Mouse (Mus musculus): ENCODE data around the gene Tmem176a. TPM values are rescaled to one million over a fixed set of nuclear protein-coding genes. Genes with fewer than 3 reads are reported as not detected.
"Not testable (repeated sequence)": the region's sequence is repeated elsewhere in the genome, so short reads cannot be mapped to it uniquely, and the experiment has no call there.

The Tmem176a gene
- total and polyA plus RNA-seq, 3 experiments: 3.9 to 18.5 TPM; not detected in 1

GRCm38 (mm10) chr6:48865152-48865745, 24.5 kb downstream of the Tmem176a start:
- TF ChIP-seq SIN3A (IDR thresholded peaks at IDR 0.05; ENCODE audit: low read length): no peak
- no peak for TF ChIP-seq MYB (IDR thresholded peaks at IDR 0.05; ENCODE audit: low read depth, low read length)
- no peak for TF ChIP-seq NELFE (IDR thresholded peaks at IDR 0.05; ENCODE audit: low read depth, low read length)
- no peak for TF ChIP-seq USF2 (IDR thresholded peaks at IDR 0.05; ENCODE audit: borderline replicate concordance in 1 of 2, insufficient read depth in 1 of 2, low read depth in 1 of 2, low read length in 2 of 2)
- TF ChIP-seq GATA1 (IDR thresholded peaks at IDR 0.05; ENCODE audit: low read depth, low read length): 0 out of 2 replicates have a peak, but pooled peaks have one; percentile 18
- peak; percentile 53; the same call in 1 of the 2 replicates for TF ChIP-seq RCOR1 (IDR thresholded peaks at IDR 0.05; ENCODE audit: low read depth, low read length)
- no peak for TF ChIP-seq NRF1 (IDR thresholded peaks at IDR 0.05; ENCODE audit: insufficient read depth, low read depth, low read length, poor library complexity, severe bottlenecking)
- TF ChIP-seq TAL1 (IDR thresholded peaks at IDR 0.05; ENCODE audit: low read length): no peak
- Histone ChIP-seq H3K79me2 (ENCODE audit: control insufficient read depth, insufficient read depth, low read length, poor library complexity) (no peaks in the 10 kb centered on the region), H3K27ac (ENCODE audit: control insufficient read depth, low read depth, low read length) (no peak overlapping the region)

DNA sequence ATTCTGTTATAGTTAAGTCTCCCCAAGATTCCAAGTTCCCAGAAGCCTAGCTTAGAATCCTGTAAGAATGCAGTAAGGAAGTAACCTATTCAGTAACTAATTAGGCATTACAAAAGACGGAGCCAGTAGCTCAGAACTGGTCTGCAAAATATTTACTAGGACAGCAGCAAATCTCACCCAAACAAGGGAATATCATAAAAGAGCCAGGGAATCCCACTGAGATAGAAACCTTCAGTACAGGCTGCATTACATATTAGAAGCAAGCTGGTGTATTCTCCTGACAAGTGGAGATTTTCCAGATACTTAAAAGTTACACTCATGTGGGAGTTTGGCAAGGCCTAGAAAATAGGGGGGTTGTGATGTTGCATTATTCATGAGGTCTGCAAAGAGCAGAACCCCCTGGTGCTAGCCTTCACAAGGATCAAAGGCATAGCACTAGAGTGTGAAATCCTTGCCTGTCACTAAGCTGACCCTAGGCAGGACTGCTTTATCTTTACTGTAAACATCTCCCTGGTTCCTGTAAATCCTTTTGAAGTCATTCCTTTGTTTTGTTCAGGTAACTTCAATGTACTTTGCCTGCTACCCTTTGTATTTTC, 25.7 kb downstream of the Tmem176a start:
- not testable (repeated sequence) for H3K27me3 ChIP-seq (ENCODE audit: control insufficient read depth in 1 of 2, insufficient read depth in 2 of 2, low read length in 2 of 2); H3K79me2 ChIP-seq (ENCODE audit: control insufficient read depth, insufficient read depth, low read length, poor library complexity); H3K9me3 ChIP-seq (replicated peaks; ENCODE audit: insufficient read depth, low read length); H3K4me3 ChIP-seq (ENCODE audit: control insufficient read depth in 1 of 2, insufficient read depth in 1 of 2, low read depth in 2 of 2, low read length in 2 of 2); H3K4me1 ChIP-seq (ENCODE audit: control insufficient read depth in 1 of 2, insufficient read depth in 2 of 2, low read length in 2 of 2); H3K36me3 ChIP-seq (ENCODE audit: control insufficient read depth in 1 of 2, insufficient read depth in 2 of 2, low read length in 2 of 2); H3K9ac ChIP-seq (ENCODE audit: control insufficient read depth, low read depth, low read length, poor library complexity, severe bottlenecking); H3K27ac ChIP-seq (ENCODE audit: control insufficient read depth, low read depth, low read length); DNase-seq (ENCODE audit: low read depth, low spot score)

More at GRCm38 (mm10) chr6:48865152-48865745, 24.5 kb downstream of the Tmem176a start:
- H3K36me3 ChIP-seq (ENCODE audit: control insufficient read depth in 1 of 2, insufficient read depth in 2 of 2, low read length in 2 of 2): no peaks in the 10 kb centered on the region
- no peak overlapping the region for H3K4me3 ChIP-seq (ENCODE audit: control insufficient read depth in 1 of 2, insufficient read depth in 1 of 2, low read depth in 2 of 2, low read length in 2 of 2)
- no peak overlapping the region for H3K9ac ChIP-seq (ENCODE audit: control insufficient read depth, low read depth, low read length, poor library complexity, severe bottlenecking)
- no peaks in the 10 kb centered on the region for H3K9me3 ChIP-seq (replicated peaks; ENCODE audit: insufficient read depth, low read length)
- H3K27me3 ChIP-seq (ENCODE audit: control insufficient read depth in 1 of 2, insufficient read depth in 2 of 2, low read length in 2 of 2): no peaks in the 10 kb centered on the region; a peak in 1 of 4 replicates
- H3K4me1 ChIP-seq (ENCODE audit: control insufficient read depth in 1 of 2, insufficient read depth in 2 of 2, low read length in 2 of 2): peaks cover 0 to 3% of the 10 kb centered on the region in 2 experiments; a peak in 1 of 4 replicates
- DNase-seq (ENCODE audit: low read depth, low spot score): peak; percentile 22

DNA sequence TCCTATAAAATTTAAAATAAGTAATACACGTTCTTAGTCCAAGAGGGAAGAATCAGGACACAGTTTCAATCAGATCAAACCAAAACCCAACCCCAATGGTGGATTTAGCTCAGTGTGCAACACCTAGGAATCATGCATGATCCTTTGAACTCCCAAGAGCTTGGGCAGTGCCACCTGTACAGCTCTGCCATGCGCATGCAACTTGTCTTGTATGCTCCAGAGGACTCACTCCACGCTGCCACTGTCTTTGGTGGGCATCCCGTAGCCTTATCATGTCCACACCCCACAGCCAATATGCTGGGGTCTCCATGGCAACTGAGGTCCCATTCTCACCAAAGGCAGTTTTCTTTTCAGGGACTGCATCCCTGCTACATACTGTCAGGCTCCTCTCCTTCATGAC, 26.4 kb downstream of the Tmem176a start:
- no peaks in the 10 kb centered on the region for H3K36me3 ChIP-seq (ENCODE audit: control insufficient read depth in 1 of 2, insufficient read depth in 2 of 2, low read length in 2 of 2)

More for the DNA sequence above, 26.4 kb downstream of the Tmem176a start:
- H3K4me3 ChIP-seq (ENCODE audit: control insufficient read depth in 1 of 2, insufficient read depth in 1 of 2, low read depth in 2 of 2, low read length in 2 of 2): no peak overlapping the region
- peaks cover 0 to 3% of the 10 kb centered on the region in 2 experiments; a peak in 1 of 4 replicates for H3K4me1 ChIP-seq (ENCODE audit: control insufficient read depth in 1 of 2, insufficient read depth in 2 of 2, low read length in 2 of 2)
- no peak for DNase-seq (ENCODE audit: low read depth, low spot score)
- no peak for TF ChIP-seq MYB (IDR thresholded peaks at IDR 0.05; ENCODE audit: low read depth, low read length)
- no peak for TF ChIP-seq CHD2 (IDR thresholded peaks at IDR 0.05; ENCODE audit: low read length)
- TF ChIP-seq MAZ (IDR thresholded peaks at IDR 0.05; ENCODE audit: low read depth, low read length): no peak
- no peak for TF ChIP-seq GATA1 (IDR thresholded peaks at IDR 0.05; ENCODE audit: low read depth, low read length)
- no peak for TF ChIP-seq MAX (IDR thresholded peaks at IDR 0.05; ENCODE audit: low read length)
- no peak for TF ChIP-seq MAFK (IDR thresholded peaks at IDR 0.05; ENCODE audit: borderline replicate concordance, low read depth, low read length)
- TF ChIP-seq CHD1 (IDR thresholded peaks at IDR 0.05; ENCODE audit: low read depth, low read length): no peak
- no peak for TF ChIP-seq UBTF (IDR thresholded peaks at IDR 0.05; ENCODE audit: borderline replicate concordance, insufficient read depth, low read depth, low read length)
- TF ChIP-seq ZMIZ1 (IDR thresholded peaks at IDR 0.05; ENCODE audit: low read depth, low read length): no peak
- no peak for TF ChIP-seq ELF1 (IDR thresholded peaks at IDR 0.05; ENCODE audit: low read depth, low read length)
- TF ChIP-seq ZKSCAN1 (IDR thresholded peaks at IDR 0.05; ENCODE audit: low read depth, low read length): no peak
- TF ChIP-seq JUND (IDR thresholded peaks at IDR 0.05; ENCODE audit: low read depth, low read length): no peak
- TF ChIP-seq SMC3 (IDR thresholded peaks at IDR 0.05; ENCODE audit: low read depth, low read length): no peak
- H3K27me3 ChIP-seq (ENCODE audit: control insufficient read depth in 1 of 2, insufficient read depth in 2 of 2, low read length in 2 of 2): no peaks in the 10 kb centered on the region; a peak in 1 of 4 replicates
- H3K27ac ChIP-seq (ENCODE audit: control insufficient read depth, low read depth, low read length): no peak overlapping the region
- H3K9ac ChIP-seq (ENCODE audit: control insufficient read depth, low read depth, low read length, poor library complexity, severe bottlenecking): no peak overlapping the region
- H3K79me2 ChIP-seq (ENCODE audit: control insufficient read depth, insufficient read depth, low read length, poor library complexity): no peaks in the 10 kb centered on the region
- H3K9me3 ChIP-seq (replicated peaks; ENCODE audit: insufficient read depth, low read length): no peaks in the 10 kb centered on the region

All from MEL (cell line).